Mouse (Mus musculus) CH12.LX (cell line): ENCODE measurements around the gene Mrpl18. TPM values are rescaled to one million over a fixed set of nuclear protein-coding genes. Genes with fewer than 3 reads are reported as not detected.
"Not testable (repeated sequence)": the region's sequence is repeated elsewhere in the genome, so short reads cannot be mapped to it uniquely, and the experiment has no call there.

Source experiments
- DNase-seq: peaks from one replicate; pipeline ENCODE4 v3.0.0-alpha.2; 2013; ENCODE audit errors: extremely low read depth
- H3K27ac ChIP-seq: 2 replicates; pipeline ENCODE4 v1.5.1; 2012; ENCODE audit warnings: low read depth, mild to moderate bottlenecking, control low read depth, moderate library complexity; ENCODE audit not compliant: insufficient read depth
- H3K27me3 ChIP-seq: replicated peaks from 2 replicates; pipeline ENCODE3; 2012; ENCODE audit warnings: inconsistent platforms
- H3K36me3 ChIP-seq, 2 experiments: replicated peaks in 1 of 2; 2 replicates each; pipeline versions ENCODE3 to v1.6.1; 2012; ENCODE audit warnings: inconsistent platforms in 1 of 2, low read length in 1 of 2, mild to moderate bottlenecking in 1 of 2, mixed read lengths in 1 of 2, moderate library complexity in 1 of 2; ENCODE audit not compliant: control insufficient read depth in 1 of 2, insufficient read depth in 1 of 2
- H3K4me1 ChIP-seq, 2 experiments: 2 replicates each; pipeline ENCODE4 v1.6.1; 2012; ENCODE audit warnings: inconsistent platforms in 1 of 2, moderate library complexity in 1 of 2; ENCODE audit not compliant: insufficient read depth in 2 of 2, control insufficient read depth in 1 of 2
- H3K4me2 ChIP-seq: 2 replicates; pipeline ENCODE4 v1.6.1; 2012; ENCODE audit warnings: low read depth, mild to moderate bottlenecking, control low read depth; ENCODE audit not compliant: poor library complexity, insufficient read depth, severe bottlenecking
- H3K4me3 ChIP-seq, 3 experiments: fragments of 150-350 bp in 1 of 3; sonication (generic) in 1 of 3; replicated peaks in 1 of 3; 2 replicates each; pipeline versions ENCODE3 to v1.5.1; 2011 to 2012; ENCODE audit warnings: low read depth in 2 of 3, low read length in 2 of 3, mild to moderate bottlenecking in 2 of 3, moderate library complexity in 2 of 3, control low read depth in 1 of 3, improper control_type of control experiment in 1 of 3, inconsistent platforms in 1 of 3, mixed read lengths in 1 of 3; ENCODE audit not compliant: poor library complexity in 1 of 3
- H3K79me2 ChIP-seq: replicated peaks from 2 replicates; pipeline ENCODE4 v1.6.1; 2012; ENCODE audit warnings: mild to moderate bottlenecking, moderate library complexity; ENCODE audit not compliant: control insufficient read depth, poor library complexity, insufficient read depth, severe bottlenecking; ENCODE audit errors: extremely low read depth
- H3K9ac ChIP-seq: 2 replicates; pipeline ENCODE4 v1.6.1; 2012; ENCODE audit warnings: low read depth, mild to moderate bottlenecking, control low read depth, moderate library complexity; ENCODE audit not compliant: insufficient read depth
- H3K9me3 ChIP-seq: replicated peaks from 2 replicates; pipeline ENCODE3; 2012; ENCODE audit warnings: low read length, inconsistent platforms, mixed read lengths
- EP300 ChIP-seq: IDR thresholded peaks from 2 replicates; pipeline ENCODE4 v1.6.1; 2011; ENCODE audit warnings: low read length, improper control_type of control experiment
- GABPA ChIP-seq: IDR thresholded peaks from 2 replicates; pipeline ENCODE4 v1.6.1; 2012; ENCODE audit warnings: low read depth, low read length, improper control_type of control experiment, inconsistent platforms; ENCODE audit not compliant: insufficient replicate concordance
- IRF4 ChIP-seq: IDR thresholded peaks from 2 replicates; pipeline ENCODE4 v1.6.1; 2014; ENCODE audit warnings: low read depth, mild to moderate bottlenecking, inconsistent platforms, low read length, improper control_type of control experiment
- JUN ChIP-seq: IDR thresholded peaks from 2 replicates; pipeline ENCODE4 v1.6.1; 2011; ENCODE audit warnings: low read depth, mild to moderate bottlenecking, low read length, improper control_type of control experiment, moderate library complexity; ENCODE audit not compliant: insufficient read depth
- NRF1 ChIP-seq: IDR thresholded peaks from 2 replicates; pipeline ENCODE4 v1.6.1; 2014; ENCODE audit warnings: low read depth, mild to moderate bottlenecking, inconsistent platforms, low read length, improper control_type of control experiment, moderate library complexity
- TCF12 ChIP-seq: IDR thresholded peaks from 2 replicates; pipeline ENCODE4 v1.6.1; 2014; ENCODE audit warnings: low read depth, mild to moderate bottlenecking, inconsistent platforms, low read length, improper control_type of control experiment
- USF2 ChIP-seq: conservative IDR thresholded peaks from 2 replicates; pipeline ENCODE4 v1.6.1; 2011; ENCODE audit warnings: low read depth, low read length, improper control_type of control experiment
- ZKSCAN1 ChIP-seq: IDR thresholded peaks from 2 replicates; pipeline ENCODE4 v1.6.1; 2012; ENCODE audit warnings: low read depth, inconsistent platforms, low read length, improper control_type of control experiment, borderline replicate concordance
- ZNF384 ChIP-seq: IDR thresholded peaks from 2 replicates; pipeline ENCODE4 v1.6.1; 2012; ENCODE audit warnings: low read depth, low read length, improper control_type of control experiment, inconsistent platforms
- dilution Hi-C: fragments of 300-500 bp; cut with MboI; formaldehyde crosslinking; loops from 2 replicates; pipeline ENCODE4 v1.14.3; 2020; ENCODE audit warnings: low sequenced_read_pairs; ENCODE audit not compliant: extremely low pct_unique_long_range_greater_than_20kb, extremely low pct_ligation_motif_present
- in situ Hi-C: fragments of 300-500 bp; cut with MboI; formaldehyde crosslinking; loops from 3 replicates; pipeline ENCODE4 v1.14.3; 2019; ENCODE audit warnings: low sequenced_read_pairs, low pct_ligation_motif_present, low pct_unique_long_range_greater_than_20kb, mixed read lengths
- polyA plus RNA-seq: library from polyadenylated mRNA; unstranded; fragments of >175 nt; gene quantifications from 2 replicates; pipeline ENCODE4 v1.2.1, GENCODE M21; 2012; ENCODE audit warnings: low read depth; ENCODE audit not compliant: insufficient read length
- total RNA-seq, 2 experiments: library from RNA; depleted of rRNA; stranded (reverse); fragments of 300-350 nt in 1 of 2; fragments of >200 nt in 1 of 2; gene quantifications; 2 replicates each; pipeline ENCODE4 v1.2.3; 2012 to 2014

Mrpl18 gene
- total and polyA plus RNA-seq, 3 experiments = 132 to 197 (median 150) TPM

DNA sequence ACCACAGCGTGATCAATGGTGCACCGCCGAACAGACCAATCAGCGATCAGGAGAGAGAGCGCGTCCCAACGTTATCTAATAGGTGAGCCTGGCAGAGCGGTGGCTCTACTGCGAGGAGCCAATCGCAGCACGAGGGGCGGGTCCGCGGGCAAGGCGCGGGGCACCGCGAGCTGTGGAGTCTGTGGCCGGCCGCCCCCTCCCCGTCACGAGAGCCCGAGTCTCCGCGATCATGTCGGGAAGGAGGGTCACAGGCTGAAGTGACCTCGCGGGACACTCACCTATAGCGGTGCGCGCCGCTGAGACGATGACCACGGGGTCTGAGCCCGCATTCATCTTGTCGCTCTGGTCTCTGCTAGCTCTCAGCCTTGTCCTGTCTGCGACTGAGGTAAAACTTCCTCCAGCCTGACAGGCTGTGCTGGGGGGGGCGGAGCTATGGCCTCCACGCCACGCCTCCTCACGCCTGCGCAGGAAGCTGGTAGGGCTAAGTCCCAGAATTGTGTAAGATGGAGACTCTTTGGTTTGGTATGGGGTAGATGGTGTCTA lies 44.3 kb upstream of the Mrpl18 start, which contains the start of gene Acat2 (continued):
- TF ChIP-seq NRF1 (peak; percentile 98), ZKSCAN1 (no peak), ZNF384 (no peak), GABPA (no peak)

DNA sequence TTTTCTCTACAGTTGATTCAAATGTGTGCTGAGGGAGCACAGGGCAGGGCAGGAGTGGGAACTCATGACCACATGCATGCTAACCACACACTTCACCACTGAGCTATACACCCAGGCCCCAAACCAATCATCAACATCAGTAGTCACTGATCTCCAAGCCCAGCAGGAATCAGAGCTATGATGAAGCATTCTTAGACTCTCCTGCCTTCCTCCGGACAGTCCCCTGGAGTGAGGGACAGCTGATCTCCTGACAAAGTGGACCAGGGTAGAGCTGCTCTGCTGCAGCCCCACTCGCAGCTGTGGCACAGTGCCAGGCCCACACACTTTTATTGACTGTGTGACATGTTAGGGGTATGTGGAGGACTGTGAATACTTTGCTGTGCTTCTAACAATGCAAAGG lies 43.2 kb upstream of the Mrpl18 start:
- H3K79me2 ChIP-seq, H3K27me3 ChIP-seq, DNase-seq, dilution Hi-C loops, in situ Hi-C loops, H3K27ac ChIP-seq, H3K9me3 ChIP-seq, H3K9ac ChIP-seq: not testable (repeated sequence)
- Histone ChIP-seq H3K4me3 (peak overlapping the region in 1 of 3 experiments; percentile 20), H3K4me2 (peak overlapping the region; percentile 56; the same call in 1 of the 2 replicates), H3K4me1 (peaks cover 5 to 13% of the 10 kb centered on the region in 2 experiments; a peak in 3 of 4 replicates), H3K36me3 (peaks cover 7 to 24% of the 10 kb centered on the region in 2 experiments)

DNA sequence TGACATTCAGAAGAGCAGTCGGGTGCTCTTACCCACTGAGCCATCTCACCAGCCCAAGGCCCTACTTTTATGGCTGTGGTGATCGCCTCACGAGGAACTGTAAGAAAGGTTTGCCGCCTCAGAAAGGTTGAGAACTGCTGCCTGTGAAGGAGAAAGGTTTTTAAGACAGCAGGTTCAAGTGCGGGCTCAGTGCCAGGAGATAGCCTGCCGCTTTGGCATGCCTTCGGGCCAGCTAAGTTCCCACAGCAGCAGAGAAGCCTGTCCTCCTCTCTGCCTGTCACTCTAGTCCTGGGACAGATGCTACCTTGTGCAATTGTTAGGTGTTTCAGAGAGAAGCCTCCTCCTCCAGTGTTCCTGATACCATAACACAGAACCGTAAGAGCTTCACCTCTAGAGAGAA lies 40.5 kb upstream of the Mrpl18 start:
- no peak overlapping the region for H3K4me3 ChIP-seq
- peaks cover 2 to 11% of the 10 kb centered on the region in 2 experiments; a peak in 2 of 4 replicates for H3K4me1 ChIP-seq
- no peak for DNase-seq
- H3K9ac ChIP-seq = no peak overlapping the region
- no peak for TF ChIP-seq USF2
- TF ChIP-seq EP300 = no peak
- TF ChIP-seq NRF1 = no peak
- no peak for TF ChIP-seq TCF12
- no peak for TF ChIP-seq IRF4
- H3K9me3 ChIP-seq = no peaks in the 10 kb centered on the region
- dilution Hi-C loops (no loop called here), in situ Hi-C loops (no loop called here)
- no peaks in the 10 kb centered on the region for H3K79me2 ChIP-seq
- no peak overlapping the region for H3K27ac ChIP-seq
- no peaks in the 10 kb centered on the region for H3K27me3 ChIP-seq
- peaks cover 23 to 40% of the 10 kb centered on the region in 2 experiments for H3K36me3 ChIP-seq
- H3K4me2 ChIP-seq = no peak overlapping the region

DNA sequence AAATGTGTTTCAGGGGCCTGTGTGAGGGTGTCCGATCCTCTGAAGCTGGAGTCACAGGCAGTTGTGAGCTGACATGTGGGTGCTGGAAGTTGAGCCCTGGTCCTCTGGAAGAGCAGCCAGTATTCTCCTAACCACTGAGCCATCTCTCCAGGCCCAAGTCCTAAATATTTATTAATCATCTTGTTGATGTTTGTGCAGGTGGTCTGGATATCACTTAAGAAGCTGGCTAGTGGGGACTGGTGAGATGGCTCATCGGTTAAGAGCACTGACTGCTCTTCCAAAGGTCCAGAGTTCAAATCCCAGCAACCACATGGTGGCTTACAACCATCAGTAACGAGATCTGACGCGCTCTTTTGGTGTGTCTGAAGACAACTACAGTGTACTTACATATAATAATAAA lies 33.5 kb upstream of the Mrpl18 start:
- Histone ChIP-seq H3K9ac (no peak overlapping the region), H3K79me2 (no peaks in the 10 kb centered on the region), H3K4me1 (no peaks in the 10 kb centered on the region), H3K4me2 (no peak overlapping the region), H3K27me3 (no peaks in the 10 kb centered on the region), H3K4me3 (no peak overlapping the region), H3K27ac (no peak overlapping the region), H3K36me3 (peaks cover 45 to 70% of the 10 kb centered on the region in 2 experiments), H3K9me3 (no peaks in the 10 kb centered on the region)
- in situ Hi-C loops = no loop called here
- DNase-seq = no peak
- dilution Hi-C loops = no loop called here
- no peak for TF ChIP-seq JUN
